Comparison of ENCODE assay signal across 25 mouse cellular contexts in the genomic region with DNA sequence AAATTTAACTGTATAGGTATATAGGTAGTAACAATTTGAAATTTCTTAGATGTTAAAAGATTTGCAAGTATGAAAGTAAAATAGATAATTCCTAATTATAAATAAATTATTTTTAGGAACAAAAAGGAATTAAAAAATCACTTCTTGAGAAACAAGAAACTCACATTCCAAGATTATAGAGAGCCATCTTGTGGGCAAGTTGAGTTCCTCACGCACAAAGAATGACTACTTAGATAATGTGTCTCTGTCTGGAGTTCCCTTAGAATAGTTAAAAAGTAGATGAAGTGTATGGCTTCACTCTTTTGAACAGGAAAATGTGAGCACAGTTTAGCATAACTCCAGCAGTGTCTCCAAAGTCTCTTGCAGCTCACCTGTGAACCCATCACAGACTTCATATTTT.
A peak's percentile ranks its signal among the peaks of the same experiment; 100 is the strongest.
DNase-seq lines count a peak whose midpoint lies in the region; ATAC-seq and TF ChIP-seq lines count a peak whose summit lies in the region.
"Had no signal": no experiment of that assay in that cellular context is flagged by ENCODE, and none has a peak within 500 bp of the region (broad histone marks: within the 10 kb centered on the region; RNA-seq: fewer than 3 reads in every experiment).

No protein-coding gene starts in this region.

- 69% methylated on average over 1 of the region's 1 CpGs for WGBS in forebrain, embryonic 14.5 days
- WGBS in forebrain, embryonic 16.5 days: 78% methylated on average over 1 of the region's 1 CpGs
- WGBS in hindbrain, postnatal 0 days: 67% methylated on average over 1 of the region's 1 CpGs
- 71% methylated on average over 1 of the region's 1 CpGs for WGBS in hindbrain, embryonic 11.5 days
- WGBS in midbrain, embryonic 14.5 days: 56% methylated on average over 1 of the region's 1 CpGs
- WGBS in midbrain, embryonic 13.5 days: 77% methylated on average over 1 of the region's 1 CpGs
- whole genome bisulfite sequencing in embryonic facial prominence, embryonic 10.5 days: 65% methylated on average over 1 of the region's 1 CpGs

- peak; percentile 36 for DNase-seq in forebrain, embryonic 14.5 days (ENCODE audit: low spot score)
- DNase-seq in hindbrain, postnatal 0 days (ENCODE audit: low spot score): peak; percentile 42
- no peak for DNase-seq in hindbrain, embryonic 11.5 days (ENCODE audit: low spot score)
- peak; percentile 40 for DNase-seq in midbrain, embryonic 14.5 days
- no peak for DNase-seq in right cerebral cortex, postnatal 10 days (ENCODE audit: low spot score in 2 of 2)
- no peak for DNase-seq in embryonic facial prominence, embryonic 10.5 days (ENCODE audit: low spot score)
- DNase-seq: adrenal gland, postnatal 10 days; cerebellum, adult 8-10 months; cerebellum, postnatal 36 days; embryo, embryonic 11 days; kidney, adult 2 months; kidney, postnatal 10 days; liver, embryonic 13.5 days; lung, adult 2 months; thymus, adult 18-20 months; thymus, postnatal 4 days had no signal

- peak; percentile 47 for TF ChIP-seq CTCF in hindbrain, postnatal 0 days (IDR thresholded peaks at IDR 0.05; ENCODE audit: low read depth)

- no peak overlapping the region for H3K27ac ChIP-seq in forebrain, embryonic 14.5 days (ENCODE audit: low read depth, low read length)
- H3K27ac ChIP-seq in forebrain, embryonic 16.5 days (ENCODE audit: low read length): no peak overlapping the region
- H3K27ac ChIP-seq in hindbrain, postnatal 0 days: no peak overlapping the region
- H3K27ac ChIP-seq in hindbrain, embryonic 11.5 days (ENCODE audit: low read depth, low read length): no peak overlapping the region
- H3K27ac ChIP-seq in midbrain, embryonic 14.5 days (replicated peaks; ENCODE audit: low read depth, low read length): no peak overlapping the region
- H3K27ac ChIP-seq in midbrain, embryonic 13.5 days: no peak overlapping the region
- H3K27ac ChIP-seq in embryonic facial prominence, embryonic 10.5 days (replicated peaks): no peak overlapping the region
- H3K27ac ChIP-seq: limb, embryonic 12.5 days; liver, embryonic 13.5 days; stomach, embryonic 15.5 days had no signal

- H3K4me3 ChIP-seq in forebrain, embryonic 14.5 days (ENCODE audit: low read depth, low read length): no peak overlapping the region
- no peak overlapping the region for H3K4me3 ChIP-seq in forebrain, embryonic 16.5 days (replicated peaks; ENCODE audit: low read length)
- no peak overlapping the region for H3K4me3 ChIP-seq in hindbrain, postnatal 0 days (ENCODE audit: low read length)
- H3K4me3 ChIP-seq in hindbrain, embryonic 11.5 days (ENCODE audit: low read depth, low read length): no peak overlapping the region
- no peak overlapping the region for H3K4me3 ChIP-seq in midbrain, embryonic 14.5 days (replicated peaks; ENCODE audit: low read depth, low read length)
- no peak overlapping the region for H3K4me3 ChIP-seq in midbrain, embryonic 13.5 days (replicated peaks)
- no peak overlapping the region for H3K4me3 ChIP-seq in embryonic facial prominence, embryonic 10.5 days
- H3K4me3 ChIP-seq: forebrain, embryonic 15.5 days; limb, embryonic 12.5 days; liver, embryonic 13.5 days; megakaryocyte, embryonic 14.5 days; stomach, embryonic 15.5 days had no signal

- H3K36me3 ChIP-seq in forebrain, embryonic 14.5 days (ENCODE audit: control insufficient read depth, insufficient read depth, low read length): no peaks in the 10 kb centered on the region
- no peaks in the 10 kb centered on the region for H3K36me3 ChIP-seq in forebrain, embryonic 16.5 days (ENCODE audit: control insufficient read depth, insufficient read depth)
- no peaks in the 10 kb centered on the region for H3K36me3 ChIP-seq in hindbrain, postnatal 0 days (ENCODE audit: insufficient read depth, low read length)
- H3K36me3 ChIP-seq in hindbrain, embryonic 11.5 days (ENCODE audit: control insufficient read depth, insufficient read depth, low read length): no peaks in the 10 kb centered on the region
- no peaks in the 10 kb centered on the region for H3K36me3 ChIP-seq in midbrain, embryonic 14.5 days (ENCODE audit: control insufficient read depth, insufficient read depth, low read length)
- H3K36me3 ChIP-seq in midbrain, embryonic 13.5 days: no peaks in the 10 kb centered on the region
- no peaks in the 10 kb centered on the region for H3K36me3 ChIP-seq in embryonic facial prominence, embryonic 10.5 days (replicated peaks)
- H3K36me3 ChIP-seq: forebrain, embryonic 15.5 days; limb, embryonic 12.5 days; liver, embryonic 13.5 days; stomach, embryonic 15.5 days had no signal

- ATAC-seq in forebrain, embryonic 14.5 days: no peak
- no peak for ATAC-seq in forebrain, embryonic 16.5 days
- no peak for ATAC-seq in hindbrain, postnatal 0 days
- ATAC-seq in hindbrain, embryonic 11.5 days (ENCODE audit: low FRiP score): no peak
- no peak for ATAC-seq in midbrain, embryonic 14.5 days (ENCODE audit: low FRiP score, low TSS enrichment)
- no peak for ATAC-seq in midbrain, embryonic 13.5 days
- ATAC-seq: CD4-positive, CD25-positive, alpha-beta regulatory T cell, adult 4 months; forebrain, embryonic 15.5 days; midbrain, embryonic 16.5 days had no signal

- no peaks in the 10 kb centered on the region for H3K27me3 ChIP-seq in forebrain, embryonic 14.5 days (replicated peaks; ENCODE audit: control insufficient read depth, insufficient read depth, low read length)
- no peaks in the 10 kb centered on the region for H3K27me3 ChIP-seq in forebrain, embryonic 16.5 days (replicated peaks; ENCODE audit: control insufficient read depth, insufficient read depth, low read length)
- H3K27me3 ChIP-seq in hindbrain, postnatal 0 days (ENCODE audit: insufficient read depth, low read length): no peaks in the 10 kb centered on the region
- no peaks in the 10 kb centered on the region for H3K27me3 ChIP-seq in hindbrain, embryonic 11.5 days (ENCODE audit: control insufficient read depth, insufficient read depth, low read length)
- H3K27me3 ChIP-seq in midbrain, embryonic 14.5 days (ENCODE audit: control insufficient read depth, insufficient read depth, low read length): no peaks in the 10 kb centered on the region
- no peaks in the 10 kb centered on the region for H3K27me3 ChIP-seq in midbrain, embryonic 13.5 days
- no peaks in the 10 kb centered on the region for H3K27me3 ChIP-seq in embryonic facial prominence, embryonic 10.5 days (replicated peaks; ENCODE audit: low read depth, poor library complexity, severe bottlenecking)
- H3K27me3 ChIP-seq: forebrain, embryonic 15.5 days; limb, embryonic 12.5 days; liver, embryonic 13.5 days; stomach, embryonic 15.5 days had no signal

- H3K9ac ChIP-seq in forebrain, embryonic 14.5 days (ENCODE audit: low read length): no peak overlapping the region
- H3K9ac ChIP-seq in forebrain, embryonic 16.5 days (replicated peaks; ENCODE audit: low read depth, low read length): no peak overlapping the region
- H3K9ac ChIP-seq in hindbrain, postnatal 0 days (replicated peaks; ENCODE audit: low read length): no peak overlapping the region
- H3K9ac ChIP-seq in hindbrain, embryonic 11.5 days (ENCODE audit: low read depth, low read length): no peak overlapping the region
- no peak overlapping the region for H3K9ac ChIP-seq in midbrain, embryonic 14.5 days (replicated peaks; ENCODE audit: low read length)
- H3K9ac ChIP-seq in midbrain, embryonic 13.5 days (replicated peaks): no peak overlapping the region
- H3K9ac ChIP-seq: forebrain, embryonic 15.5 days; limb, embryonic 12.5 days; liver, embryonic 13.5 days; stomach, embryonic 15.5 days had no signal

- H3K4me2 ChIP-seq in forebrain, embryonic 14.5 days (ENCODE audit: low read length): no peak overlapping the region
- no peak overlapping the region for H3K4me2 ChIP-seq in forebrain, embryonic 16.5 days (ENCODE audit: low read length)
- no peak overlapping the region for H3K4me2 ChIP-seq in hindbrain, postnatal 0 days (ENCODE audit: low read depth, low read length)
- no peak overlapping the region for H3K4me2 ChIP-seq in hindbrain, embryonic 11.5 days (replicated peaks; ENCODE audit: low read depth, low read length)
- no peak overlapping the region for H3K4me2 ChIP-seq in midbrain, embryonic 14.5 days (ENCODE audit: low read length)
- H3K4me2 ChIP-seq in midbrain, embryonic 13.5 days (replicated peaks): no peak overlapping the region
- H3K4me2 ChIP-seq: forebrain, embryonic 15.5 days; heart, embryonic 11.5 days; limb, embryonic 12.5 days; liver, embryonic 13.5 days; stomach, embryonic 15.5 days had no signal

- no peaks in the 10 kb centered on the region for H3K9me3 ChIP-seq in forebrain, embryonic 14.5 days (replicated peaks; ENCODE audit: control insufficient read depth, low read length)
- H3K9me3 ChIP-seq in forebrain, embryonic 16.5 days (ENCODE audit: control insufficient read depth, low read length): no peaks in the 10 kb centered on the region
- H3K9me3 ChIP-seq in hindbrain, postnatal 0 days (ENCODE audit: low read length): no peaks in the 10 kb centered on the region
- H3K9me3 ChIP-seq in hindbrain, embryonic 11.5 days (ENCODE audit: control insufficient read depth, low read length): no peaks in the 10 kb centered on the region
- H3K9me3 ChIP-seq in midbrain, embryonic 14.5 days (ENCODE audit: control insufficient read depth, low read length): no peaks in the 10 kb centered on the region
- H3K9me3 ChIP-seq in midbrain, embryonic 13.5 days: no peaks in the 10 kb centered on the region
- H3K9me3 ChIP-seq in embryonic facial prominence, embryonic 10.5 days: no peaks in the 10 kb centered on the region
- H3K9me3 ChIP-seq: forebrain, embryonic 15.5 days; limb, embryonic 12.5 days; liver, embryonic 13.5 days; megakaryocyte, embryonic 14.5 days; stomach, embryonic 15.5 days had no signal

- no peaks in the 10 kb centered on the region for H3K4me1 ChIP-seq in forebrain, embryonic 14.5 days (ENCODE audit: control insufficient read depth, insufficient read depth, low read length)
- no peaks in the 10 kb centered on the region for H3K4me1 ChIP-seq in forebrain, embryonic 16.5 days (replicated peaks; ENCODE audit: control insufficient read depth, insufficient read depth, low read length)
- H3K4me1 ChIP-seq in hindbrain, postnatal 0 days (ENCODE audit: insufficient read depth, low read length): no peaks in the 10 kb centered on the region
- no peaks in the 10 kb centered on the region for H3K4me1 ChIP-seq in hindbrain, embryonic 11.5 days (replicated peaks; ENCODE audit: control insufficient read depth, insufficient read depth, low read length)
- H3K4me1 ChIP-seq in midbrain, embryonic 14.5 days (ENCODE audit: control insufficient read depth, insufficient read depth, low read length): no peaks in the 10 kb centered on the region
- no peaks in the 10 kb centered on the region for H3K4me1 ChIP-seq in midbrain, embryonic 13.5 days (replicated peaks)
- no peaks in the 10 kb centered on the region for H3K4me1 ChIP-seq in embryonic facial prominence, embryonic 10.5 days
- H3K4me1 ChIP-seq: limb, embryonic 12.5 days; liver, embryonic 13.5 days; stomach, embryonic 15.5 days had no signal

Comparison
In these comparisons a context has a peak if more than half of its experiments do, and no peak if none do; other contexts are left out.
1. DNase-seq: peak in forebrain, embryonic 14.5 days (single experiment), hindbrain, postnatal 0 days (single experiment) and midbrain, embryonic 14.5 days (single experiment); none in hindbrain, embryonic 11.5 days (single experiment), right cerebral cortex, postnatal 10 days (0 of 2) and embryonic facial prominence, embryonic 10.5 days (single experiment).